Mouse (Mus musculus) liver, postnatal 0 days (tissue): ENCODE measurements around the gene Fnbp4. TPM values are rescaled to one million over a fixed set of nuclear protein-coding genes. Genes with fewer than 3 reads are reported as not detected.

Source experiments
- ATAC-seq: fragments of 200-750 bp; cut with Nextera tagmentation; 2 replicates; pipeline ENCODE4 v1.8.0; 2017; ENCODE audit warnings: mild to moderate bottlenecking, moderate library complexity
- DNase-seq: peaks from one replicate; pipeline ENCODE4 v3.0.0-alpha.2; 2016
- H3K27ac ChIP-seq: fragments of 300-500 bp; sonication (generic); 2 replicates; pipeline ENCODE4 v1.5.1; 2014; ENCODE audit warnings: antibody characterized with exemption, moderate library complexity, mild to moderate bottlenecking, low read depth
- H3K27me3 ChIP-seq: fragments of 300-500 bp; sonication (generic); 2 replicates; pipeline ENCODE4 v1.6.1; 2014; ENCODE audit warnings: low read length, control low read depth, mixed read lengths; ENCODE audit not compliant: insufficient read depth
- H3K36me3 ChIP-seq: fragments of 300-500 bp; sonication (generic); replicated peaks from 2 replicates; pipeline ENCODE4 v1.6.1; 2014; ENCODE audit warnings: mild to moderate bottlenecking, control low read depth, low read length, moderate library complexity, mixed read lengths; ENCODE audit not compliant: insufficient read depth
- H3K4me1 ChIP-seq: fragments of 300-500 bp; sonication (generic); 2 replicates; pipeline ENCODE4 v1.6.1; 2014; ENCODE audit warnings: antibody characterized with exemption, mild to moderate bottlenecking, control low read depth; ENCODE audit not compliant: insufficient read depth
- H3K4me2 ChIP-seq: fragments of 300-500 bp; sonication (generic); 2 replicates; pipeline ENCODE4 v1.6.1; 2014; ENCODE audit warnings: low read depth, mild to moderate bottlenecking, low read length, moderate library complexity, mixed read lengths
- H3K4me3 ChIP-seq: fragments of 300-500 bp; sonication (generic); 2 replicates; pipeline ENCODE4 v1.5.1; 2014; ENCODE audit warnings: low read depth, low read length
- H3K9ac ChIP-seq: fragments of 300-500 bp; sonication (generic); replicated peaks from 2 replicates; pipeline ENCODE4 v1.6.1; 2014; ENCODE audit warnings: mild to moderate bottlenecking, moderate library complexity
- H3K9me3 ChIP-seq: fragments of 300-500 bp; sonication (generic); 2 replicates; pipeline ENCODE4 v1.6.1; 2016; ENCODE audit warnings: mild to moderate bottlenecking, control low read depth, low read length, mixed read lengths
- CTCF ChIP-seq: sonication (generic); IDR thresholded peaks from 2 replicates; pipeline ENCODE4 v1.5.1; 2016; ENCODE audit warnings: antibody characterized with exemption, low read depth
- EP300 ChIP-seq: IDR thresholded peaks from 2 replicates; pipeline ENCODE4 v1.6.1; 2016; ENCODE audit warnings: antibody characterized with exemption, low read depth, mild to moderate bottlenecking
- WGBS: fragments of 180-500 bp; shearing (Covaris S2); extraction: QIAGEN DNeasy Blood & Tissue Kit; methylation state at CpG from one replicate; pipeline ENCODE4 v1.1.7; 2014; ENCODE audit not compliant: insufficient replicate concordance; 5-methylcytosine and 5-hydroxymethylcytosine counted together
- polyA plus RNA-seq: library from polyadenylated mRNA; unstranded; fragments of >200 nt; fragmentation: Nextera tagmentation; extraction: Ambion mirVana; gene quantifications from 2 replicates; pipeline ENCODE4 v1.2.1, GENCODE M21; 2015

Gene Fnbp4
- polyA plus RNA-seq, result 12.7 and 16.8 TPM in 2 replicates

- Histone ChIP-seq H3K36me3 (peaks cover 14% of the 10 kb centered on the region; the same call in 1 of the 2 replicates), H3K4me2 (peak within 1 kb of the TSS; percentile 80), H3K9ac (peak within 1 kb of the TSS; percentile 93), H3K27me3 (no peaks in the 10 kb centered on the region), H3K27ac (peak within 1 kb of the TSS; percentile 95), H3K9me3 (no peaks in the 10 kb centered on the region), H3K4me1 (peaks cover 26% of the 10 kb centered on the region), H3K4me3 (peak within 1 kb of the TSS; percentile 84)
- peak; percentile 49 for TF ChIP-seq CTCF
- TF ChIP-seq EP300, result peak; percentile 83
- DNase-seq, result peak; percentile 97
- peak; percentile 98 for ATAC-seq
- under 1% methylated on average over 43 of the region's 44 CpGs for WGBS
These were observed at the start of gene Fnbp4 for GRCm38 (mm10) chr2:90745053-90745678. Gene Fnbp4 (plus strand): TSS chr2:90745370.

DNA sequence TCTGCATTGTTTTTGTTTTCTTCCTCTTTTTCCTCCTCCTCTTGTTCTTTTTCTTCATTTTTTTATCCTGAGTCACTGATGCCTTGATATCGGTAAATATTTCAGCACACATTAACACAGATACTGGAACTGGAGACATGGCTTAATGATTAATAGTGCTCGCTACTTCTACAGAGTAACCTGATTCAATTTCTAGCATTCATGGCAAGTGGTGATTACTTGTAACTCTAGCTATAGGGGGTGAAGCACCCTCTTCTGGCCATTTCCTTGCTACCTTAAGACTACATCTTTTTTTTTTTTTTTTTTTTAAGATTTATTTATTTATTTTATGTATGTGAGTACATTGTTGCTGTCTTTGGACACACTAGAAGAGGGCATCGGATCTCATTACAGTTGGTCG lies 44.2 kb upstream of the Fnbp4 start:
- H3K36me3 ChIP-seq, result peaks cover 74% of the 10 kb centered on the region
- no peak overlapping the region for H3K4me3 ChIP-seq
- no peaks in the 10 kb centered on the region for H3K27me3 ChIP-seq
- DNase-seq, result no peak
- no peaks in the 10 kb centered on the region for H3K4me1 ChIP-seq
- H3K9me3 ChIP-seq, result no peaks in the 10 kb centered on the region
- H3K4me2 ChIP-seq, result no peak overlapping the region
- no peak overlapping the region for H3K27ac ChIP-seq
- 79% methylated on average over 4 of the region's 4 CpGs for WGBS
- 0 out of 2 replicates have a peak, but pooled peaks have one; percentile 33 for ATAC-seq
- no peak overlapping the region for H3K9ac ChIP-seq
- TF ChIP-seq CTCF (0 out of 2 replicates have a peak, but pooled peaks have one; percentile 11), EP300 (no peak)

DNA sequence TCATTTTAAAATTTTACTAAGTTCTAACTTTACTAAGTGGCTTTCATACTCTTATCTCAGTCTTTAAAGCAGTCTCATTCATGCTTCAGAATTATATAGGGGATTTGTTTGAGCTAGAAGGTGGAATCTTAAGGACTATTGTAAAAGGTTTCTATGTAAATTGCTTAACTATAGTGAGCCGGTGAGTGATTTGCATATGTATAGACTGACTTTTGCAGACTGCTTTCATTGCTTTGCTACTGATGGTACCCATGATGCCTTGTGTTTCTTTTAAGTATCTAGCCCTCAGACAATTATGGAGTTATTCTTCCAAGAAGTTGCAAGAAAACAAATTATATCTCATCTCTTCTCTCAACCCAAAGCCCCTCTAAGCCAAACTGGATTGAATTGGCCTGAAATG lies 36.6 kb upstream of the Fnbp4 start:
- Histone ChIP-seq H3K27ac (no peak overlapping the region), H3K36me3 (peaks cover 82% of the 10 kb centered on the region), H3K9me3 (no peaks in the 10 kb centered on the region), H3K4me1 (no peaks in the 10 kb centered on the region), H3K27me3 (no peaks in the 10 kb centered on the region), H3K4me3 (no peak overlapping the region), H3K4me2 (no peak overlapping the region), H3K9ac (no peak overlapping the region)
- DNase-seq (no peak), ATAC-seq (no peak)
- TF ChIP-seq EP300 (no peak), CTCF (no peak)
- WGBS, result 98% methylated on average over 1 of the region's 1 CpGs

GRCm38 (mm10) chr2:90715555-90716092 lies 29.5 kb upstream of the Fnbp4 start:
- WGBS, result 47% methylated on average over 7 of the region's 7 CpGs
- Histone ChIP-seq H3K9ac (no peak overlapping the region), H3K9me3 (no peaks in the 10 kb centered on the region), H3K4me3 (no peak overlapping the region), H3K27me3 (no peaks in the 10 kb centered on the region), H3K4me1 (peaks cover 4% of the 10 kb centered on the region; the same call in 1 of the 2 replicates), H3K36me3 (peaks cover 81% of the 10 kb centered on the region), H3K27ac (peak overlapping the region; percentile 41; the same call in 1 of the 2 replicates), H3K4me2 (peak overlapping the region; percentile 46; the same call in 1 of the 2 replicates)
- no peak for TF ChIP-seq CTCF
- TF ChIP-seq EP300, result peak; percentile 88
- peak; percentile 92 for ATAC-seq
- peak; percentile 33 for DNase-seq

DNA sequence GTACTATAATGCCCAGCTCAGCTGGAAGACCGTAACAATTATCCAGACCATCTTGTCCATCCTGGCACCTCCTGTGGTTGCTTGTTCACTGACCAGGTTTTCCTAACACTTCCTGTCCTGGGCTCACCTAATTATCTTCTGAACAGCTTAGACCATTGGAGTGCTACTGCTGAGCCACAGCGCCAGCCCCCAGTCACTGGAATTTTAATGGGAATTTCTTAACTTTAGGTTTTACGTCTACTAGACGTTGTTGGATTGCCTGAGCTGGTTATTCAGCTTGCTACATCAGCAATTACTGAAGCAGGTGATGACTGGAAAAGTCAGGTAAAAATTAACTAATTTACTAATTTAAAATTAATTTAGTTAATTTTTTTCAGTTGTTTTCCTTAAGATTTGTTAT lies 27.8 kb upstream of the Fnbp4 start:
- DNase-seq, result no peak
- Histone ChIP-seq H3K4me1 (peaks cover 4% of the 10 kb centered on the region; the same call in 1 of the 2 replicates), H3K4me2 (no peak overlapping the region), H3K27ac (no peak overlapping the region), H3K9me3 (no peaks in the 10 kb centered on the region), H3K27me3 (no peaks in the 10 kb centered on the region), H3K36me3 (peaks cover 77% of the 10 kb centered on the region), H3K9ac (no peak overlapping the region), H3K4me3 (no peak overlapping the region)
- ATAC-seq, result no peak
- WGBS, result 95% methylated on average over 4 of the region's 4 CpGs
- no peak for TF ChIP-seq CTCF
- TF ChIP-seq EP300, result no peak

- ATAC-seq, result no peak
- peaks cover 76% of the 10 kb centered on the region for H3K36me3 ChIP-seq
- WGBS, result 96% methylated on average over 5 of the region's 5 CpGs
These were observed 27.2 kb upstream of the Fnbp4 start for GRCm38 (mm10) chr2:90717948-90718347.

More at GRCm38 (mm10) chr2:90717948-90718347, 27.2 kb upstream of the Fnbp4 start:
- no peak overlapping the region for H3K4me2 ChIP-seq
- peaks cover 4% of the 10 kb centered on the region; the same call in 1 of the 2 replicates for H3K4me1 ChIP-seq
- H3K27ac ChIP-seq, result no peak overlapping the region
- no peaks in the 10 kb centered on the region for H3K27me3 ChIP-seq
- no peak overlapping the region for H3K9ac ChIP-seq
- no peak for DNase-seq
- H3K9me3 ChIP-seq, result no peaks in the 10 kb centered on the region
- H3K4me3 ChIP-seq, result no peak overlapping the region
- TF ChIP-seq CTCF (no peak), EP300 (no peak)
